Mouse (Mus musculus): ENCODE data around the gene Tsc22d2. TPM values are rescaled to one million over a fixed set of nuclear protein-coding genes. Genes with fewer than 3 reads are reported as not detected.
"Not testable (repeated sequence)": the region's sequence is repeated elsewhere in the genome, so short reads cannot be mapped to it uniquely, and the experiment has no call there.

Tsc22d2 gene
- polyA plus RNA-seq, 1 experiment from 2014 or later: 10.3 TPM

DNA sequence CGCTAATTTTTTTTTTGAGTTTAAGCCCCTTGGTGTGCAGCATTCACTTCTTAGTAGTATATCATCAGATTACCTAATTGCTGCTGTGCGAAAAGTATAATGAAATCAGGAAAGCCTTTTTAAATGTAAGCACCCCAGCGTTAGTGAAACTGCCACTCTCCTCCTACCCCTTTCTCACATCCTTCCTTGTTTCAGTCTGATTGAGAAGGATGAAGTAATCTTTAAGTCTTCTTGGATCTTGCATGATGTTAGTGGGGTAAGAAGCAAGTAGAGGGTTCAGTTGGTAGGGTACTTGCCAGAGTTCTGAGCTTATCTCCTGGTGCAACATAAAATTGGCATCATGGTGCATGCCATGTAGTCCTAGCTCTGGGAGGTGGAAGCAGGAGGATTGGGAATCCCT is 35.0 kb downstream of the Tsc22d2 start:
- no peak for ATAC-seq (replicated peaks; ENCODE audit: low FRiP score)
- Histone ChIP-seq H3K4me1 (no peaks in the 10 kb centered on the region), H3K27ac (no peak overlapping the region), H3K36me3 (peaks cover 9% of the 10 kb centered on the region; the same call in 1 of the 2 replicates), H3K27me3 (no peaks in the 10 kb centered on the region), H3K9me3 (replicated peaks) (no peaks in the 10 kb centered on the region), H3K9ac (no peak overlapping the region), H3K4me3 (replicated peaks) (no peak overlapping the region), H3K4me2 (no peak overlapping the region)
- 92% methylated on average over 3 of the region's 3 CpGs for WGBS

DNA sequence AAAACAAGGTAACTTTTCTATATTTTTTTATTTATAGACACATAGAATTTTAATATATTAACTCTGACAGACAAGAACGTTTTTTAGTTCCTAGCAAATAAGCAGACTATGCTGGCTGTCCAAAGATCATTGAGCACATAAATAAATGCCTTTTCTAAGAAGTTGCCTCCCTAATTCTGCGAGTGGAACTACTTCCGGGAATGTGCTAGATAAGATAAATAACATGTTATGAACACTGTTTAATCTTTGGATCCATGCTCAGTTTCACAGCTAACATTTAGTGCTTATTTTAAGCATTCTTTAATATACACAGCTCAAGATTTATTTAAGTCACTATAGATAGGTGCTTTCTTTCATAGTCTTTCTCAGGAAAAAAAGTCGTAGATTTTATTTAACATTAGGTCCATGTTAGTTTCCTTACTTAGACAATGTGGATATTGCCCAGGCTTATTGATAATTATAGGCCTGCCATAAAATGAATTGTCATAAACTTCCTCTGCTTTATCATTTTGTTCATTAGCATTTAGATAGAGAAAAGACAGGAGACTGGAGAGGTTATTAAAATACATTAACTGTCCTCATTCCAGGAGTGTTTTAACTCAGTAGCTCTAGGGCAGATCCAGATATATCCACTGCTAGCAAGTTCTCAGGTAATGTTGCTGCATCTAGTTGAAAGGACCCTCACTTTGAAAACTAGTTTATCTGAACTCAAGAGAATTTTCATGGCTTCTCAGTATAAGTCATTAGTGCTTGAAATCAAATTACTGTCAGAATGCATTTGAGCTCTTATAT is 40.1 kb downstream of the Tsc22d2 start:
- Histone ChIP-seq H3K9ac (no peak overlapping the region), H3K27ac (no peak overlapping the region), H3K4me3 (replicated peaks) (no peak overlapping the region), H3K27me3 (no peaks in the 10 kb centered on the region), H3K36me3 (0 out of 2 replicates have a peak, but pooled peaks cover 4% of the 10 kb centered on the region), H3K9me3 (replicated peaks) (no peaks in the 10 kb centered on the region), H3K4me2 (no peak overlapping the region), H3K4me1 (no peaks in the 10 kb centered on the region)
- ATAC-seq (replicated peaks; ENCODE audit: low FRiP score): no peak
- 36% methylated on average over 4 of the region's 4 CpGs for whole genome bisulfite sequencing

DNA sequence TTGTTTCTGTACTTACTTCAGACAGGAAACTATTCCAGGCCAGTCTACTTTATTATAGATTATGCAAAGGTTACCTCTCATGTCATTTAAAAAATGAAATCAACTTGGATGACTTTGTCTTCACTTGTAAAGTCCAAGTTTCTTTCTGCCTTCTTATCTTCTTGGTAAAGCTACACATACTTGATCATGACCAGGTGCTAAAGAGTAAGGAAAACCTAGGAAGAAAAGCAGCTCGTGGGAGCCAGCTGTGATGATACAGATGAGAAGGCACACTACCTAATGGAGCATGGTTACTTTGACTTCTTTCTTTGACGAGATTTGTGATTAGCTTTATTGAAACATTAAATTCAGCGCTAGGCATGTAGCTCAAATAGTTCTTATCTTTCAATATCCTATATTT is 40.7 kb downstream of the Tsc22d2 start:
- H3K9ac ChIP-seq: no peak overlapping the region
- H3K36me3 ChIP-seq: peaks cover 7% of the 10 kb centered on the region
- H3K4me2 ChIP-seq: no peak overlapping the region
- H3K4me1 ChIP-seq: no peaks in the 10 kb centered on the region
- H3K4me3 ChIP-seq (replicated peaks): no peak overlapping the region
- no peaks in the 10 kb centered on the region for H3K9me3 ChIP-seq (replicated peaks)
- no peak overlapping the region for H3K27ac ChIP-seq
- H3K27me3 ChIP-seq: no peaks in the 10 kb centered on the region
- no peak for ATAC-seq (replicated peaks; ENCODE audit: low FRiP score)
- WGBS: 58% methylated on average over 3 of the region's 3 CpGs

DNA sequence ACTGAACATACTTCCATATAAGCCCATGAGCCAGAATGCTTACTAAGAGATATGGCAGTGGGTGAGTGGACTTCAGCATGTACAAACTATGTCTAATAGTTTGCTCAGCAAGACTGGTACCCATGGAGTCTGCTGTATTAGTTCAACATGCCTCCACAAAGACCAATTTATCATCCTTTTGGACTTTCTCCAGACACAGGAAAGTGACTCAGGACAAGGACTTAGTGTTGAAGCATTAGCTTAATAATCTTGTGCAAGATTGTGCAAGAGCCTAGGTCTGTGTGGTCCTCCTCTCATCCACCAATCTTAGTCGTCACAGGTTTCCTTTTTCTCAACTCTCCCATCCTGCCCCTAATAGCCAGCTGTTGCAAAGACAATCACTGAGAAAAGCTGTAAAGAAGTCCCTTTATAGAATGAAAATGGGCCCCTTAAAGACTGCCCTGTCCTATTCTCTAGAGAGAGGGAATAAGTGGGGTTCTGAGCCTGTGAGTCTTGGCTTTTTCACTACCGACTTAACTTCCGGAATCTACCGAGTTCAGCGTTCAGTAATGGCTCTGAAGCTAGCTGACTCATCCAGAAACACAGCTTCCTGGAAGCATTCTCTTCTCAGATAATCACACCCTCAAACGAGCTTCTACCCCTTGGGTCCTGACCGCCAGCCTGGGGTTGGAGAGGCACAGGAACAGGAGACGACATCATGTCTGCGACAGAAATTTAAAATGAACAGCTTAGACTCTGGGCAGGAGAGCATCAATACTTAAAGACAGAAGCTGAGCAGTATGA is 55.3 kb downstream of the Tsc22d2 start:
- H3K27me3 ChIP-seq: no peaks in the 10 kb centered on the region
- H3K9me3 ChIP-seq (replicated peaks): no peaks in the 10 kb centered on the region
- H3K4me3 ChIP-seq (replicated peaks): no peak overlapping the region
- no peaks in the 10 kb centered on the region for H3K36me3 ChIP-seq
- no peak overlapping the region for H3K9ac ChIP-seq
- WGBS: 76% methylated on average over 9 of the region's 9 CpGs
- no peak overlapping the region for H3K27ac ChIP-seq
- H3K4me2 ChIP-seq: no peak overlapping the region
- no peak for ATAC-seq (replicated peaks; ENCODE audit: low FRiP score)
- no peaks in the 10 kb centered on the region for H3K4me1 ChIP-seq

DNA sequence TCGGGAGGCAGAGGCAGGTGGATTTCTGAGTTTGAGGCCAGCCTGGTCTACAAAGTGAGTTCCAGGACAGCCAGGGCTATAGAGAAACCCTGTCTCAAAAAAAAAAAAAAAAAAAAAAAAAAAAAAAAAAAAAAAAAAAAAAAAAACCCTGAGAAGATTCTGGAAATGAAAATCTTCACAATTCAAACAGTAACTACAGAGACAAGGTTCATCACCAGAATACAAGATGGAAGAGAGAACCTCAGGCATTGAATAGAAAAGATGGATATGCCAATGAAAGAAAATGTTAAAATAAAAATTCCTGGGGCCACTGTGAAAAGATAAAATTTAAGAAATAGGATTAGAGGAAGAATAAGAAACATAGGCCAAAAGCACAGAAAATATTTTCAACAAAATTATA is 60.8 kb downstream of the Tsc22d2 start:
- not testable (repeated sequence) for H3K4me2 ChIP-seq; H3K27me3 ChIP-seq; H3K27ac ChIP-seq; H3K9me3 ChIP-seq (replicated peaks); H3K4me3 ChIP-seq (replicated peaks); H3K4me1 ChIP-seq; ATAC-seq (replicated peaks; ENCODE audit: low FRiP score); H3K9ac ChIP-seq; H3K36me3 ChIP-seq
- WGBS: 100% methylated on average over 1 of the region's 1 CpGs

DNA sequence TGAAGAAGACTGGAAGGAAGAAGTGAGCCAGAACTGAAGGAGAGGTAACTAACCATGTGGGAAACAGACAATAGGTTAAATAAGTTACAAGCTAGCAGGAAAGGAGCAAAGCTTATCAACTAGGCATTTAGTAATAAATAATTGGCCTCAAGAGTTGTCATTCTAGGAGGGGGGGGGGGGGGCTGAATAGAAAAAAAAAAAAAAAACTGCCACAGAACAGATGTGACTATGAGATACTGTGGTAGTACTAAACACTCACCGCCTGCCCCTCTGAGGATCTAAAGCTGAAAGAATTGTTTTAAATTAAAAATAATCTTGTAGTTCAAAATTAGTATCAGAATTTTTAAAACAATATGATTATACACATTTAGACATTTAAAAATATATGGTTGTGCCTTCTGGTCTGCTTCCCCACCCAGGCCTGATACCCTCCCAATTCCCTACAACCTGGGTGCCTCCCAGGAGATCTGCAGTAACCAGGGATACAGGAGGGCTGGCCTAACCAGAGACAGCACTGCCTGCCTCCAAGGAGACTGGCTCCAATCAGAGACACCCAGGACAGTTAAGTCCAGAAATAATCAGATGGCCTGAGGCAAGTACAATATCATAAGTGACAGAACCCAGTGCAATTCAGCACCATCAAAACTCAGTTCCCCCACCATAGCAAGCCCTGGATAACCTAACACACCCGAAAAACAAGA is 64.4 kb downstream of the Tsc22d2 start:
- Histone ChIP-seq H3K9me3 (replicated peaks) (no peaks in the 10 kb centered on the region), H3K27ac (no peak overlapping the region), H3K4me2 (no peak overlapping the region), H3K4me3 (replicated peaks) (no peak overlapping the region), H3K4me1 (no peaks in the 10 kb centered on the region), H3K36me3 (no peaks in the 10 kb centered on the region), H3K9ac (no peak overlapping the region), H3K27me3 (no peaks in the 10 kb centered on the region)
- WGBS: 92% methylated on average over 2 of the region's 2 CpGs
- ATAC-seq (replicated peaks; ENCODE audit: low FRiP score): no peak

DNA sequence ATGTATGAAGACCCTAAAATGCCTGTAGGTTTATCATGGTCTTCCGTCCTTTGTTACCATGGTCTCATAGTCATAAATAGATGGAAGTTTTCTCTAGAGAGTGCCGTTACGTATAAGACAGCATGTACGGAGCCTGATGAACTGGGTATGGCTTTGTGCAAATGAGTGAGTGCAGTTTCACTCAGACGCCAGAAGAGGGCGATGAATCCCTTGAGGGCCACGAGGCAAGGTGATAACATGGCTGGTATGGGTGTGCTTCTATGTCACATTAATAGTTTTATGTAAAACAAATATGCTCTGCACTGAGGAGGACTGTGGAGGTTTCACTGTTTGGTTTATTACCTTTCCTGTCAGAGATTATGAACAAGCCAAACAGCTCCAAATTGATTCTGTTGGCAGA is 71.4 kb downstream of the Tsc22d2 start:
- ATAC-seq (replicated peaks; ENCODE audit: low FRiP score): no peak
- H3K4me3 ChIP-seq (replicated peaks): no peak overlapping the region
- no peaks in the 10 kb centered on the region for H3K27me3 ChIP-seq
- no peak overlapping the region for H3K9ac ChIP-seq
- 72% methylated on average over 7 of the region's 7 CpGs for WGBS
- no peaks in the 10 kb centered on the region for H3K4me1 ChIP-seq
- no peaks in the 10 kb centered on the region for H3K36me3 ChIP-seq
- no peak overlapping the region for H3K4me2 ChIP-seq
- H3K9me3 ChIP-seq (replicated peaks): no peaks in the 10 kb centered on the region
- H3K27ac ChIP-seq: no peak overlapping the region

DNA sequence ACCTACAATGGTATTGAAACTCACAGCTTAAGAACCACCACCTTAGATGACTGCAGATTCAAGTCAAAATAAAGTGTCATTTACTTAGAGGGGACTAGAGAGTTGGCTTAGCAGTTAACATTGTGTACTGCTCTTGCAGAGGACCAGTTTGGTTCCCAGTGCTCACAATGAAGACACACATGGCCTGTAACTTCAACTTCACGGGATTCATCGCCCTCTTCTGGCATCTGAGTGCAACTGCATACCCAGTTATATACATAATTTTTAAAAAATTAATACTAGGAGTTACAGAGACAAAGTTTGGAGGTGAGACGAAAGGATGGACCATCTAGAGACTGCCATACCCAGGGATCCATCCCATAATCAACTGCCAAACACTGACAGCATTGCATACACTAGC is 72.6 kb downstream of the Tsc22d2 start:
- no peaks in the 10 kb centered on the region for H3K9me3 ChIP-seq (replicated peaks)
- no peak for ATAC-seq (replicated peaks; ENCODE audit: low FRiP score)
- H3K9ac ChIP-seq: no peak overlapping the region

DNA sequence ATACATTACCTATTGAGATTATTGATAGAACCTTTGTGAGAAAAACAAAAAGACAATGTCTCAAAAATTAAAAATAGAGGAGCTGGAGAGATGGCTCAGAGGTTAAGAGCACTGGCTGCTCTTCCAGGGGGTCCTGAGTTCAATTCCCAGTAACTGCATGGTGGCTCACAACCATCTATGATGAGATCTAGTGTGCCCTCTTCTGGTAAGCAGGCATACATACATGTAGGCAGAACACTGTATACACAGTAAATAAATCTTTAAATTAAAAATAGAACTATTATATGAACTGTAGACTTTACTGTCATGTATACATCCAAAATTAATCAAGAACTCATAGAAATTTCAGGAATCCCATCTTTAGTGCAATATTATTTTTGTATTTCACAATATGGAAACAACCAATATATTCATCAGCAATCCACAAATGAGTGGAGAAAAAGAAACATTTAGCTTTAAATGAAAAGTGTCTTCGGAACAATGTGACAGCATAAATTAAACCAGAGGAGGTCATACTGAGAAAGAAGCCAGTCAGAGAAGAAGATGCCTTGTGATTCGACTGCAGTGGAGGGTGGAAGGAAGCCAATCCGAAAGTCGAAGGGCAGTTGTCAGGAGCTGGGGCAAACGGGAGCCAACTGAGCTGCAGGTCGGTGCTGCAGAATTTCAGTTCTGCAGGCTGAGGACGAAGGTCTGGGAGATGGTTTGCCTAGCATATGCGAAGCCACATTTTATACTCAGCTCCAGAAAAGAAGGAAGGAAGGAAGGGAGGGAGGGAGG is 73.7 kb downstream of the Tsc22d2 start:
- 71% methylated on average over 7 of the region's 8 CpGs for WGBS
- Histone ChIP-seq H3K27ac (no peak overlapping the region), H3K9me3 (replicated peaks) (no peaks in the 10 kb centered on the region), H3K4me1 (no peaks in the 10 kb centered on the region), H3K9ac (no peak overlapping the region), H3K27me3 (no peaks in the 10 kb centered on the region), H3K4me3 (replicated peaks) (no peak overlapping the region), H3K4me2 (no peak overlapping the region), H3K36me3 (no peaks in the 10 kb centered on the region)
- ATAC-seq (replicated peaks; ENCODE audit: low FRiP score): no peak

More for the DNA sequence above, 72.6 kb downstream of the Tsc22d2 start:
- Histone ChIP-seq H3K4me3 (replicated peaks) (no peak overlapping the region), H3K36me3 (no peaks in the 10 kb centered on the region), H3K27me3 (no peaks in the 10 kb centered on the region), H3K4me2 (no peak overlapping the region), H3K4me1 (no peaks in the 10 kb centered on the region), H3K27ac (no peak overlapping the region)
- 77% methylated on average over 3 of the region's 3 CpGs for WGBS

DNA sequence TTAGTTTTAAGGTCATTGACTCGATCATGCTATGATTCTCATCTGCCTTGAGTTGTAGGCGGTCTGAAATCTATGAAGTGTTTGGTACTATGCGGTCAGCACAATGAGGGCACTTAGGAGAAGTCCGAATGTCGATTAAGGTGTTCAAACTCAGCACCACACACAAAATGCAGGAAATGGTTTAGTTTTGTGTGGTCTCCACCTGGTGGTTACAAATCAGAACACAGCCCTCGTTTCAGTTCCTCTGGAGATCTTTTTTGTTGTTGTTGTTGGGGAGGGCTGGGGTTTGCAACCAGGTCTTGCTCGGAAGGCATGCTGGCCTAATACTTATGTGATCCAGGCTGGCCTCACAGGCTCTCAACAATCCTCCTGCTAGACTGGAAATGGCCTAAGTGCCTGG is 76.3 kb downstream of the Tsc22d2 start:
- Histone ChIP-seq H3K27me3 (no peaks in the 10 kb centered on the region), H3K9ac (no peak overlapping the region), H3K4me1 (no peaks in the 10 kb centered on the region), H3K4me3 (replicated peaks) (no peak overlapping the region), H3K36me3 (no peaks in the 10 kb centered on the region), H3K9me3 (replicated peaks) (no peaks in the 10 kb centered on the region), H3K4me2 (no peak overlapping the region), H3K27ac (no peak overlapping the region)
- ATAC-seq (replicated peaks; ENCODE audit: low FRiP score): no peak
- 70% methylated on average over 7 of the region's 7 CpGs for WGBS

DNA sequence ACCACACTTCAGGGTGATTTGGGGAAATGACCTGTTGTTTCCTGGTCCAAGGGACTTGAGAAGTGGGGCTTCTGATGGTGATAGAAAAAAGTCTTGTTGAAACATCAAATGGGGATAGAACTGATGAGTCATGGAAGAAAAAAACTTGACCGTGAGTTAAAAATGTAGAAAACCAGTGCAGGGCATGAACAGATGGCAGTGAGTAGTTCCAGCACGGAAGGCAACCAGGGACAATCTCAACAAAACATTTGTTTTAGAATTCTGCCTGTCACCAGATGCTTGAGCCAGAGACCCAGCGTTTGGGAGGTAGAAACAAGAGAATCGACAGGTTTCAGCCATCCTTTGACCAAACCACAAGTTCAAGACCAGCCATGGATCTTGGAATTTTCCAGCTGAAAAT is 79.1 kb downstream of the Tsc22d2 start:
- 82% methylated on average over 4 of the region's 4 CpGs for WGBS

More for the DNA sequence above, 79.1 kb downstream of the Tsc22d2 start:
- Histone ChIP-seq H3K27me3 (no peaks in the 10 kb centered on the region), H3K4me3 (replicated peaks) (no peak overlapping the region), H3K9me3 (replicated peaks) (no peaks in the 10 kb centered on the region), H3K9ac (no peak overlapping the region), H3K27ac (no peak overlapping the region), H3K4me2 (no peak overlapping the region), H3K36me3 (no peaks in the 10 kb centered on the region), H3K4me1 (no peaks in the 10 kb centered on the region)
- ATAC-seq (replicated peaks; ENCODE audit: low FRiP score): no peak
